Mouse (Mus musculus): ENCODE measurements around the gene Rab19.
"Not testable (repeated sequence)": the region's sequence is repeated elsewhere in the genome, so short reads cannot be mapped to it uniquely, and the experiment has no call there.

- not testable (repeated sequence) for TF ChIP-seq TAL1, GATA1 (IDR thresholded peaks at IDR 0.05; ENCODE audit: low read length)
Observed at GRCm38 (mm10) chr6:39359207-39359606, 21.8 kb upstream of the Rab19 start.

Data from erythroblast, embryonic 14.5 days (primary cell).